Mouse (Mus musculus) left cerebral cortex, postnatal 36 days (tissue): ENCODE data around the gene Lrr1. TPM values are rescaled to one million over a fixed set of nuclear protein-coding genes. Genes with fewer than 3 reads are reported as not detected.
A peak's percentile ranks its signal among the peaks of the same experiment; 100 is the strongest.
"Not testable (repeated sequence)": the region's sequence is repeated elsewhere in the genome, so short reads cannot be mapped to it uniquely, and the experiment has no call there.

Experiments
- DNase-seq, 2 experiments: peaks; one replicate each; pipeline ENCODE4 v3.0.0; 2021 to 2022; ENCODE audit warnings: low spot score in 2 of 2, mixed read lengths in 1 of 2
- intact Hi-C: fragments of 180-260 bp; cut with DNase I; formaldehyde crosslinking; loops from one replicate; pipeline ENCODE4 v1.15.1; 2025
- total RNA-seq, 2 experiments: library from RNA; stranded (reverse); gene quantifications; 2 replicates each; pipeline ENCODE4 v1.2.3; 2021

The Lrr1 gene
- total RNA-seq, 2 experiments from 2014 or later: not detected

GRCm38 (mm10) chr12:69160677-69161076 is 7.9 kb upstream of the Lrr1 start:
- intact Hi-C loops, DNase-seq: not testable (repeated sequence)

GRCm38 (mm10) chr12:69163586-69163985 is 5.0 kb upstream of the Lrr1 start:
- DNase-seq, intact Hi-C loops: not testable (repeated sequence)

GRCm38 (mm10) chr12:69164904-69165303 is 3.7 kb upstream of the Lrr1 start:
- no peak for DNase-seq
- intact Hi-C loops: no loop called here

GRCm38 (mm10) chr12:69166861-69167581 is 1.6 kb upstream of the Lrr1 start:
- DNase-seq, intact Hi-C loops: not testable (repeated sequence)

- DNase-seq: no peak
- intact Hi-C loops: no loop called here
Measured at GRCm38 (mm10) chr12:69167656-69168460, 756 bp upstream of the Lrr1 start.

- intact Hi-C loops: no loop called here
- no peak for DNase-seq
Measured at GRCm38 (mm10) chr12:69171307-69171706, 2.7 kb downstream of the Lrr1 start.

- DNase-seq: no peak
- intact Hi-C loops: no loop called here
Measured at GRCm38 (mm10) chr12:69175975-69176374, 7.4 kb downstream of the Lrr1 start.

- intact Hi-C loops: no loop called here
- no peak for DNase-seq
Measured at GRCm38 (mm10) chr12:69177526-69177925, 8.9 kb downstream of the Lrr1 start.

- intact Hi-C loops: no loop called here
- no peak for DNase-seq
Measured at GRCm38 (mm10) chr12:69179371-69179770, 10.8 kb downstream of the Lrr1 start.

- no peak for DNase-seq
- intact Hi-C loops: no loop called here
Measured at GRCm38 (mm10) chr12:69181800-69182199, 13.2 kb downstream of the Lrr1 start.

- peak; percentile 98 for DNase-seq
Measured at GRCm38 (mm10) chr12:69183583-69184308, 15.1 kb downstream of the Lrr1 start, which contains the start of the genes Rpl36al and Mgat2. Gene Rpl36al, minus strand, starts transcription at chr12:69184083. Gene Mgat2, plus strand, starts transcription at chr12:69184157.

GRCm38 (mm10) chr12:69184342-69185295 is 16.0 kb downstream of the Lrr1 start:
- no peak for DNase-seq
- intact Hi-C loops: loop anchor here (1.0 kb wide), 1 partner anchor 13 kb away; the partner anchor contains the start of gene Gm49383

More at GRCm38 (mm10) chr12:69183583-69184308, 15.1 kb downstream of the Lrr1 start, which contains the start of the genes Rpl36al and Mgat2:
- intact Hi-C loops: loop anchor here (1.0 kb wide), 1 partner anchor 14 kb away; the partner anchor contains the start of gene Gm49383

- no peak for DNase-seq
Measured at GRCm38 (mm10) chr12:69185371-69185770, 16.8 kb downstream of the Lrr1 start.

GRCm38 (mm10) chr12:69186811-69187471 is 18.3 kb downstream of the Lrr1 start:
- intact Hi-C loops: no loop called here
- DNase-seq: no peak

More at GRCm38 (mm10) chr12:69185371-69185770, 16.8 kb downstream of the Lrr1 start:
- intact Hi-C loops: no loop called here

GRCm38 (mm10) chr12:69190074-69190473 is 21.5 kb downstream of the Lrr1 start:
- DNase-seq: no peak
- intact Hi-C loops: no loop called here

- intact Hi-C loops: no loop called here
- DNase-seq: no peak
Measured at GRCm38 (mm10) chr12:69190522-69190921, 21.9 kb downstream of the Lrr1 start.

- intact Hi-C loops: no loop called here
- DNase-seq: no peak
Measured at GRCm38 (mm10) chr12:69191396-69191795, 22.8 kb downstream of the Lrr1 start.

GRCm38 (mm10) chr12:69192637-69193036 is 24.0 kb downstream of the Lrr1 start:
- intact Hi-C loops: no loop called here
- no peak for DNase-seq
